Mouse (Mus musculus) olfactory bulb, adult 2 months (tissue): Measurements from ENCODE around the gene Pts. TPM values are rescaled to one million over a fixed set of nuclear protein-coding genes. Genes with fewer than 3 reads are reported as not detected.

Source experiments
- H3K27ac ChIP-seq: fragments of 200-500 bp; 2 replicates; pipeline ENCODE4 v1.5.1; 2012; ENCODE audit warnings: low read depth, low read length; ENCODE audit not compliant: insufficient read depth
- H3K4me1 ChIP-seq: fragments of 200-500 bp; 2 replicates; pipeline ENCODE4 v1.6.1; 2012; ENCODE audit warnings: low read length; ENCODE audit not compliant: control insufficient read depth, insufficient read depth
- H3K4me3 ChIP-seq: fragments of 200-500 bp; 2 replicates; pipeline ENCODE4 v1.5.1; 2012; ENCODE audit warnings: mild to moderate bottlenecking, low read depth, low read length, moderate library complexity; ENCODE audit not compliant: insufficient read depth
- CTCF ChIP-seq: fragments of 200-500 bp; IDR thresholded peaks from 2 replicates; pipeline ENCODE4 v1.5.1; 2012; ENCODE audit warnings: low read depth, mild to moderate bottlenecking, low read length, moderate library complexity; ENCODE audit not compliant: insufficient read depth
- POLR2A ChIP-seq: fragments of 200-500 bp; IDR thresholded peaks from 2 replicates; pipeline ENCODE4 v1.6.1; 2012; ENCODE audit warnings: mild to moderate bottlenecking, low read depth, low read length, moderate library complexity; ENCODE audit not compliant: insufficient read depth
- WGBS: fragments of 180-500 bp; shearing (Covaris S2); methylation state at CpG from one replicate; pipeline ENCODE4 v1.1.7; 2018; 5-methylcytosine and 5-hydroxymethylcytosine counted together
- polyA plus RNA-seq: library from polyadenylated mRNA; stranded (reverse); fragments of >200 nt; gene quantifications from 2 replicates; pipeline ENCODE4 v1.2.4, GENCODE M21; 2012; ENCODE audit warnings: low replicate concordance; ENCODE audit not compliant: missing spikeins, insufficient read depth, insufficient read length

Gene Pts
- polyA plus RNA-seq = not detected in 2 replicates

DNA sequence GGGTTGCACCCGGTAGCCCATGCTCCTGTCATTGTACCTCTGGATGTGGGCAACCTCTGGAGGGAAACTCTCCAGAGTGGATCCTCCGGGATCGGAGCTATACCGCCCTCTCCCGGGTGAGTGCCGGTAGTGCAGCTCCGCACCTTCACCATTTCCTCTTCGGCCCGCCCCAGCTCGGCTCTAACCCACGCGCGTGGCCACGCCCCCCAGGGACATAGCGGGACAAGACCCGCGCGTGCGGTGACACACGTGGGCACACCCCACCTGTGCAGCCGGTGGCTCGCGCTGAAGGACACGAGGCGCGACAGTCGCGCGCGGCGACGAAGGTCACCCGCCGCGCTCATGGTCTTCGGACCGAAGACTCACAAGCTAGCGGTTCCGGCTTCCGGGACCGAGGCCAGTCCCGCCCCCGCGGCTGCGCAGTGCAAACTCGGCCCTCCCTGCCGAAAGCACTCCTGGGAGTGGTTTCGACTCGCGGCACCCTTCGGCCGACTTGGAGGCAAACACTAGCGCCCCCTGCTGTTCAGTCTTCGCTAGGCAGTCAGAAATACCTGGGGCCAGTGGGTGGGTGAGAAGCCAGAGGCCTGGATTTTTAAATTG is at the start of gene Pts:
Pts (minus strand) TSS at position 432 of the 600 bp plus-strand sequence.
- peak; percentile 79 for TF ChIP-seq CTCF
- peak; percentile 97 for TF ChIP-seq POLR2A
- WGBS = under 1% methylated on average over 54 of the region's 54 CpGs
- Histone ChIP-seq H3K4me1 (peaks cover 3% of the 10 kb centered on the region; the same call in 1 of the 2 replicates), H3K4me3 (peak within 1 kb of the TSS; percentile 67), H3K27ac (peak within 1 kb of the TSS; percentile 61)

DNA sequence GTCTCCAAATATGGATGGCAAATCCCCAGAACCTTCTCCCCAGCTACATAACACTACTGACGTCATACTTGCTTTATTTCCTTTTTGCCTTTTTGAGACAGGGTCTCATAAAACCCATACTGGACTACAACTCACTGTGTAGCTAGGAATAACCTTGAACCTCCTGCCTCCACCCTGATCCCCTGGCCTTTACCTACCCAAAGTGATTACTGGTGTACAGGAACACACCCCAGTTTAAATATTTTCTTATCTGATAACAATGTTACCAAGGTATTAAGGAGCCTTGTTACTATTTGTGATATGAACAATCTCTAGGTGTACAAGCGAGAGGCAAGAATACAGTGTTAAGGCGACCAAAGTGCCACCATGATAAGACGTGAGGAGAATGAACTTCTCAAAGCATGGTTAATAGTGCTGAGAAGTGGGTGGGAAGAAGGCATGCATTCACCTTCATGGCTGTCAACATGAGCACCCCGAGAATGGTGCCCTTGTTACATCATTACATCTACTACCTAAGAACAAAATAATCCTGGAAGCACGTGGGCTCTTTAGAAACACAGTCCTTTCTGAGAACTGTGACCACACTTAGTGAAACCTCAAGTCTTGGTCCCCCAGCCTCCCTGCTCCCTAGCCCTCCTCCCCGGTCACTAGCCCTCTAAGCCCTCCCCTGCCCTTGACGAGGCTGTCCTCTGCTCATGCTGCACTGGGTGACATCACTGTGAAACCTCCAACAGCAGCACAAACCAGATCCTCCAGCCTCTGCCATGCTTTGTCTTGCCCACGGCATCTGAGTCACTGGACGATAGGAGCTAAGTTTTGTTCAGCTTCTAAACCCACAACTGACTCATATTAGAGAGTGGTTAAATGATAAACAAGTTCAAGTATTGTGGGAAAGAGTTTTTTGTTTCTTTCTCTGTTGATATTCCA is 41.3 kb upstream of the Pts start:
- Histone ChIP-seq H3K27ac (no peak overlapping the region), H3K4me1 (peaks cover 6% of the 10 kb centered on the region), H3K4me3 (no peak overlapping the region)
- TF ChIP-seq CTCF (no peak), POLR2A (no peak)
- 75% methylated on average over 10 of the region's 10 CpGs for WGBS

DNA sequence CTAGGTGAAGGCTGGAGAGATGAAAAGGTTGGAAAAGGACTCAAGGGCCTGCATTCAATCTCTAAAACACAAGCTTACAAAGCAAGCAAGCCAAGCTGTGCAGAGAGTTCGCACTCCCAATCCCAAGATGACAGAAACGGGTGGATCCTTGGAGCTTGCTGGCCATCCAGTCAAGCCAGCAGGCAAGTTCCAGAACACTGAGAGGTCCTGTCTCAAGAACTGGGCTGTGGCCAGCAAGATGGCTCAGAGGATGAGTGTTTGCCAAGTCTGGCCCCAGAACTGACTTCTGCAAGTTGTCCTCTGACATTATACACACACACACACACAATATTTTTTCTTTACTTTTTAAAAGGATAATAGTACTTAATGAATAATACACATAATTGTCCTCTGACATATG is 39.4 kb upstream of the Pts start:
- Histone ChIP-seq H3K4me3 (no peak overlapping the region), H3K4me1 (peaks cover 6% of the 10 kb centered on the region), H3K27ac (no peak overlapping the region)
- WGBS = 89% methylated on average over 2 of the region's 2 CpGs
- TF ChIP-seq CTCF = no peak
- no peak for TF ChIP-seq POLR2A

DNA sequence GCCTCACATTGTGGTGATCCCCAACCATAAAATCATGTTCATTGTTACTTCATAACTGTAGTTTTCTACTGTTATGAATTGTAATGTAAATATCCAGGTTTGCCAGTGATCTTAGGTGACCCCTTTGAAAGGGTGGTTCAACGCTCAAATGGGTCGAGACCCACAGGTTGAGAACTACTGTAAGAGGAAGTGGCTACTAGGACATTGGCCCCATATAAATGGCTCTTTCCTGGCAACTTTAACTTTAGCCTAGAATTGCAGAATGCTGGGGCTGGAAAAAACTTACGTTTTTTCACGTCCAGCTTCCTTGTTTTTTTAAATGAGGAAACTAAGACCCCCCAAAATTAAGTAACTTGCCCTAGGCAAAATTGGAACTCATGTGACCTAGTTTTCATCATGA is 38.8 kb upstream of the Pts start:
- WGBS = 91% methylated on average over 4 of the region's 4 CpGs
- no peak overlapping the region for H3K27ac ChIP-seq

DNA sequence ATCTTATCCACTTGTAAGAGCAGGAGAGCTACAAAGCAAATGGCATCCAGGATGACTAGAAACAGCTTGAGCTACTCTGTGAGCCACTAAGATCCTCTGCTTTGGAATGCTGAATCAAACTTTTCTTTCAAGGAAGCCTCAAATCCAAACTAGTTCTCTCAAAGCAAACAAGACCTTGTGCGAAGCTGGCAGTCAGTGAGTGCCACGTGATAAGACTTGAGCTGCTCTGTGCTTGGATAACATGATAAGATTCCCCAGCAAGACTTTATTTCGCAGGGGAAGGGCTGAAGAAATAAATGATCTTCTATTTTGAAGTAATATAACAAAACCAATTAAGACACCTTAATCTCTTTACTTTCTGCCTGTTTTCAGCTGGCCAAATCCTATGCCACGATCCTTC is 37.4 kb upstream of the Pts start:
- TF ChIP-seq POLR2A = no peak
- TF ChIP-seq CTCF = no peak
- Histone ChIP-seq H3K27ac (no peak overlapping the region), H3K4me3 (no peak overlapping the region), H3K4me1 (peaks cover 6% of the 10 kb centered on the region)
- 79% methylated on average over 4 of the region's 4 CpGs for WGBS

More for the DNA sequence above, 38.8 kb upstream of the Pts start:
- no peak for TF ChIP-seq CTCF
- TF ChIP-seq POLR2A = no peak
- Histone ChIP-seq H3K4me1 (peaks cover 6% of the 10 kb centered on the region), H3K4me3 (no peak overlapping the region)

DNA sequence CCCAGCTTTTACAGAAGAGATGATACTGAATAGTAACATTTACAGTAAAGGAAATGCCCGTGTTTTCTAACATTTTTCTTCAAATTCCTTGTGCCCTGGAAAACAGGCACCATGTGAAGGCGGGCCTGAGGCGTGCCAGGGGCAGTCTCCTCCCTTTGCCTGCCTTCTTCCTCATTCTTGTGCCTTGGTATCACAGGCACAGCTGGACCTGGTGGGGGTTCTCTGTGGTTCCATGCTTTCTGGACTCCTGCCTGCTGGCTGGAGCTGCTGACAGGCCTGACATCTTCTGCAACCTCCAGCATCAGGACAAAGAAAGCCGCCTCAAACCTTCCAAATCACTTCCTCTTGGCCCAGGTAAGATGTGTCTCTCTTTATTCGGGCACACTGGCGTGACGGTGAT is 36.6 kb upstream of the Pts start:
- 72% methylated on average over 7 of the region's 7 CpGs for WGBS

DNA sequence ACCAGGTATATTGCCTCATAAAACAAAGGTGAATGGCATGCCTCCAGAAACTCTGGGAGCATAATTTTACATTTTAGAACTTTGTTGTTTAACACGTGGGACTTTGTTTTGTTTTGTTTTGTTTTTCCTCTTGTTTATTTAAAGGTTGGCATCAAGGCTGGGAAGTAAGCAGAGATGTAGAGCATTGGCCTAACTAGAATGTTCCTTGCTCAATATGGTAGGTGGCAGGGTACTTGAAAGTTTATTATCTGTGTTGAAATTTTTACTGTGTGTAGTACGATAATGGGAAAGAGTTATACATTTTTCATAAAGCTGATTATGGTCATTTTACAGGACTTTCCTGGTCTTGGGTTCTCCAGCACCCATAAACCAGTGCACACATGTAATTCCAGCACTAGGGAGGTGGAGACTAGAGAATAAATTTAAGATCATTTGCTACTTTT is 33.4 kb upstream of the Pts start:
- 83% methylated on average over 2 of the region's 2 CpGs for WGBS
- H3K27ac ChIP-seq = no peak overlapping the region
- no peak for TF ChIP-seq CTCF
- no peak for TF ChIP-seq POLR2A

More for the DNA sequence above, 36.6 kb upstream of the Pts start:
- TF ChIP-seq POLR2A (no peak), CTCF (no peak)
- Histone ChIP-seq H3K4me3 (no peak overlapping the region), H3K27ac (no peak overlapping the region), H3K4me1 (peaks cover 6% of the 10 kb centered on the region)

DNA sequence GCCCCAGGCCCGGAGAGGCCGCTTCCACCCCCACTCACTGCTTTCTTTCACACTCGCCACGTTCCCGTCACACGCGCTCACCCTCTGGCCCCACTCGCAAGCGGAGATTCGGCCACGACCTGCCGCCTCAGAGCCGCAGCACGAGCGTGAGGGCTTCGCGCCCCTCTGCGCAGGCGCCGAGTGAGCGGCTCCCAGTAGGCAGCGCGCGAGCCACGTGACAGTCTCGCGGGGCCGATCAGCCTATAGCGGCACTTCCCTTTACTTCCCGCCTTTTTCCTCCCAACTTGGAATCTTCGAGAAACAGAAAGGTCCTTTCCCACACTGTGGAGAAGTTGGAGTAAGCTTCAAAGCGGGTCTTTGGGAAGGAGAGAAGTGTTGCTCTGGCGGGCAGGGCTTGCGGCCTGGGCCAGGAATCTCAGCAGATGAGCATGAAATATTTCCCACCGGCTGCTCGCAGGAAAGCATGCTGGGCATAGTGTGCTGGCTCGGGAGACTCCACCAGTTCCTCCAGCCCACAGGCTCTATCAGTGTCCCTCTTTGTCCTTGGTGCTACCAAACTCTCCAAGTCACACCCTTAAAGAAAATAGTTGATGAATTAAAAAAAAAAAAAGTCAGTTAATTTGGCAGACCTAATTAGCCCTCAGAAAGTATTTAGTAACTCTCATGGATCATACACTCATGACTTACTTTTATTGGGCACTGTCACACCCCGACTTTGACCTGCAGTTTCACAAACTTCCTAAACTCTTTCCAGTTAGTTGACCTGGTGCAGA is 32.8 kb upstream of the Pts start, which contains the start of gene Tex12:
Tex12 (minus strand) TSS at position 181 of the 773 bp plus-strand sequence.
- TF ChIP-seq CTCF (no peak), POLR2A (no peak)
- Histone ChIP-seq H3K27ac (no peak within 1 kb of the TSS), H3K4me1 (peaks cover 3% of the 10 kb centered on the region; the same call in 1 of the 2 replicates), H3K4me3 (no peak within 1 kb of the TSS)
- WGBS = 92% methylated on average over 38 of the region's 38 CpGs

More for the DNA sequence above, 33.4 kb upstream of the Pts start:
- H3K4me1 ChIP-seq = peaks cover 3% of the 10 kb centered on the region; the same call in 1 of the 2 replicates
- no peak overlapping the region for H3K4me3 ChIP-seq
